Mouse (Mus musculus): ENCODE results near the gene Nav2. TPM values are rescaled to one million over a fixed set of nuclear protein-coding genes. Genes with fewer than 3 reads are reported as not detected.

The Nav2 gene
- total and polyA plus RNA-seq, 3 experiments: under 0.01 TPM; not detected in 2

DNA sequence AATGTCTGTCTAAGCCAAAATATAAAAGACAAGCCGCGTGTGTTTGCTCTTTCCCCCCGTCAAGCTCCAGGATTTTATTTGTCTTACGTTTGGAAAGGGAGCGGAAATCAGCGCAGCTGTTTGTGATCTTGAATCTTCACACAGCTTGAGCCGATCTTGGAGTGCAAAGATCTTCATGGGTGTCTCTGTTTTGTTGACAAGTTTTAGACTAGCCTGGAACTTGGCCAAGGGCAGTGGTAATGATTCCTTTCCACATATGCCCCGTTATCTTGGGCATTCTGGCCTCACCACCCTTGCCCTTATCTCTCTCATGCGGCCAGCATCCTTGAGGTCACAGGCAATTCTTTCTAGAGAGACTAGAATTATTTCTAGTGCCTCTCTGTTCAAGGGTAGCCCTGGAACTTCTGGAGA, 326.8 kb downstream of the Nav2 start:
- Histone ChIP-seq H3K4me1 (ENCODE audit: control insufficient read depth in 1 of 2, insufficient read depth in 2 of 2) (no peaks in the 10 kb centered on the region), H3K4me2 (ENCODE audit: insufficient read depth, low read depth, poor library complexity, severe bottlenecking) (no peak overlapping the region), H3K9me3 (replicated peaks; ENCODE audit: low read length) (no peaks in the 10 kb centered on the region), H3K9ac (ENCODE audit: insufficient read depth, low read depth) (no peak overlapping the region), H3K27me3 (replicated peaks) (peaks cover 75% of the 10 kb centered on the region), H3K36me3 (replicated peaks in 1 of 2; ENCODE audit: control insufficient read depth in 1 of 2, insufficient read depth in 1 of 2, low read length in 1 of 2) (no peaks in the 10 kb centered on the region), H3K27ac (ENCODE audit: insufficient read depth, low read depth) (no peak overlapping the region), H3K4me3 (replicated peaks in 1 of 3; ENCODE audit: low read depth in 2 of 3, low read length in 2 of 3, poor library complexity in 1 of 3) (no peak overlapping the region), H3K79me2 (replicated peaks; ENCODE audit: control insufficient read depth, extremely low read depth, insufficient read depth, poor library complexity, severe bottlenecking) (no peaks in the 10 kb centered on the region)
- in situ Hi-C loops (cut with MboI; ENCODE audit: low pct_ligation_motif_present, low pct_unique_long_range_greater_than_20kb, low sequenced_read_pairs) (no loop called here), dilution Hi-C loops (cut with MboI; ENCODE audit: extremely low pct_ligation_motif_present, extremely low pct_unique_long_range_greater_than_20kb, low sequenced_read_pairs) (no loop called here)
- DNase-seq (ENCODE audit: extremely low read depth): no peak
- TF ChIP-seq NELFE (IDR thresholded peaks at IDR 0.05; ENCODE audit: low read depth, low read length) (no peak), SMC3 (IDR thresholded peaks at IDR 0.05; ENCODE audit: low read depth, low read length) (no peak), JUND (conservative IDR thresholded peaks at IDR 0.05; ENCODE audit: low read depth, low read length) (no peak), ZMIZ1 (IDR thresholded peaks at IDR 0.05; ENCODE audit: low read depth, low read length) (no peak), PAX5 (IDR thresholded peaks at IDR 0.05; ENCODE audit: low read length) (no peak), MAFK (IDR thresholded peaks at IDR 0.05; ENCODE audit: insufficient replicate concordance, low read length) (no peak), USF1 (IDR thresholded peaks at IDR 0.05; ENCODE audit: low read depth, low read length) (no peak), POLR2A (IDR thresholded peaks at IDR 0.05; ENCODE audit: low read depth, low read length) (no peak), BHLHE40 (IDR thresholded peaks at IDR 0.05; ENCODE audit: low read depth, low read length) (no peak), USF2 (conservative IDR thresholded peaks at IDR 0.05; ENCODE audit: low read depth, low read length) (no peak), MYC (IDR thresholded peaks at IDR 0.05; ENCODE audit: low read depth, low read length) (no peak), HCFC1 (IDR thresholded peaks at IDR 0.05; ENCODE audit: low read depth, low read length) (no peak), ETS1 (conservative IDR thresholded peaks at IDR 0.05; ENCODE audit: low read depth, low read length) (no peak), UBTF (IDR thresholded peaks at IDR 0.05; ENCODE audit: low read depth, low read length) (no peak)

- Histone ChIP-seq H3K4me2 (ENCODE audit: insufficient read depth, low read depth, poor library complexity, severe bottlenecking) (no peak overlapping the region), H3K27ac (ENCODE audit: insufficient read depth, low read depth) (no peak overlapping the region), H3K4me1 (ENCODE audit: control insufficient read depth in 1 of 2, insufficient read depth in 2 of 2) (no peaks in the 10 kb centered on the region), H3K4me3 (replicated peaks in 1 of 3; ENCODE audit: low read depth in 2 of 3, low read length in 2 of 3, poor library complexity in 1 of 3) (no peak overlapping the region), H3K79me2 (replicated peaks; ENCODE audit: control insufficient read depth, extremely low read depth, insufficient read depth, poor library complexity, severe bottlenecking) (no peaks in the 10 kb centered on the region), H3K27me3 (replicated peaks) (peaks cover 76% of the 10 kb centered on the region), H3K9ac (ENCODE audit: insufficient read depth, low read depth) (no peak overlapping the region), H3K36me3 (replicated peaks in 1 of 2; ENCODE audit: control insufficient read depth in 1 of 2, insufficient read depth in 1 of 2, low read length in 1 of 2) (no peaks in the 10 kb centered on the region), H3K9me3 (replicated peaks; ENCODE audit: low read length) (no peaks in the 10 kb centered on the region)
- in situ Hi-C loops (cut with MboI; ENCODE audit: low pct_ligation_motif_present, low pct_unique_long_range_greater_than_20kb, low sequenced_read_pairs) (no loop called here), dilution Hi-C loops (cut with MboI; ENCODE audit: extremely low pct_ligation_motif_present, extremely low pct_unique_long_range_greater_than_20kb, low sequenced_read_pairs) (no loop called here)
- TF ChIP-seq MAFK (IDR thresholded peaks at IDR 0.05; ENCODE audit: insufficient replicate concordance, low read length) (no peak), USF1 (IDR thresholded peaks at IDR 0.05; ENCODE audit: low read depth, low read length) (no peak), ZC3H11A (IDR thresholded peaks at IDR 0.05; ENCODE audit: low read depth, low read length) (no peak), CHD1 (IDR thresholded peaks at IDR 0.05; ENCODE audit: low read depth, low read length) (no peak), E2F4 (IDR thresholded peaks at IDR 0.05; ENCODE audit: insufficient replicate concordance, low read depth, low read length) (no peak), MAZ (IDR thresholded peaks at IDR 0.05; ENCODE audit: low read depth, low read length) (no peak), ETS1 (conservative IDR thresholded peaks at IDR 0.05; ENCODE audit: low read depth, low read length) (no peak), EP300 (IDR thresholded peaks at IDR 0.05; ENCODE audit: low read length) (no peak), POLR2AphosphoS2 (IDR thresholded peaks at IDR 0.05; ENCODE audit: low read depth, low read length) (no peak), MYC (IDR thresholded peaks at IDR 0.05; ENCODE audit: low read depth, low read length) (no peak)
- DNase-seq (ENCODE audit: extremely low read depth): no peak
Measured at GRCm38 (mm10) chr7:49235821-49236220, 327.3 kb downstream of the Nav2 start.
